Mouse (Mus musculus) spleen, adult 2 months (tissue): ENCODE measurements around the gene Rab21. TPM values are rescaled to one million over a fixed set of nuclear protein-coding genes. Genes with fewer than 3 reads are reported as not detected.

Experiments used
- DNase-seq, 2 experiments: peaks; one replicate each; pipeline versions ENCODE4 v3.0.0 to v3.0.0-alpha.2; 2012 to 2021; ENCODE audit warnings: low spot score in 2 of 2, low read depth in 1 of 2
- H3K27ac ChIP-seq: fragments of 200-500 bp; 2 replicates; pipeline ENCODE4 v1.5.1; 2012; ENCODE audit warnings: low read length, inconsistent platforms; ENCODE audit not compliant: insufficient read depth
- H3K27me3 ChIP-seq: fragments of 200-500 bp; 2 replicates; pipeline ENCODE4 v1.6.1; 2012; ENCODE audit warnings: mild to moderate bottlenecking, moderate library complexity, low read length, inconsistent platforms; ENCODE audit not compliant: control insufficient read depth, insufficient read depth
- H3K36me3 ChIP-seq: fragments of 200-500 bp; 2 replicates; pipeline ENCODE4 v1.6.1; 2012; ENCODE audit warnings: mild to moderate bottlenecking, low read length, inconsistent platforms; ENCODE audit not compliant: control insufficient read depth, insufficient read depth
- H3K4me1 ChIP-seq: fragments of 200-500 bp; 2 replicates; pipeline ENCODE4 v1.6.1; 2011; ENCODE audit warnings: inconsistent platforms; ENCODE audit not compliant: control insufficient read depth, insufficient read depth, insufficient read length
- H3K4me3 ChIP-seq: fragments of 200-500 bp; 2 replicates; pipeline ENCODE4 v1.5.1; 2011; ENCODE audit warnings: mild to moderate bottlenecking, inconsistent platforms; ENCODE audit not compliant: insufficient read depth, insufficient read length; ENCODE audit errors: extremely low read depth
- CTCF ChIP-seq: fragments of 200-500 bp; IDR thresholded peaks from 2 replicates; pipeline ENCODE4 v1.5.1; 2011; ENCODE audit warnings: mild to moderate bottlenecking, inconsistent platforms; ENCODE audit not compliant: insufficient read depth, insufficient read length, insufficient replicate concordance; ENCODE audit errors: extremely low read depth
- POLR2A ChIP-seq: fragments of 200-500 bp; IDR thresholded peaks from 2 replicates; pipeline ENCODE4 v1.6.1; 2011; ENCODE audit warnings: low read depth, low read length, inconsistent platforms
- WGBS: fragments of 180-500 bp; shearing (Covaris S2); methylation state at CpG from one replicate; pipeline ENCODE4 v1.1.7; 2018; 5-methylcytosine and 5-hydroxymethylcytosine counted together
- polyA plus RNA-seq: library from polyadenylated mRNA; depleted of rRNA; stranded (reverse); fragments of >200 nt; gene quantifications from 2 replicates; pipeline ENCODE4 v1.2.3, GENCODE M21; 2012

Rab21 gene
- polyA plus RNA-seq, 1 experiment = 26.5 TPM

GRCm38 (mm10) chr10:115356106-115356505, 40.7 kb upstream of the Rab21 start:
- Histone ChIP-seq H3K4me1 (peaks cover 1% of the 10 kb centered on the region; the same call in 1 of the 2 replicates), H3K27ac (no peak overlapping the region), H3K36me3 (peaks cover 10% of the 10 kb centered on the region), H3K27me3 (no peaks in the 10 kb centered on the region; the same call in 1 of the 2 replicates), H3K4me3 (no peak overlapping the region)
- TF ChIP-seq CTCF (no peak), POLR2A (no peak)
- WGBS = 90% methylated on average over 6 of the region's 7 CpGs
- no peak for DNase-seq

- WGBS = 88% methylated on average over 6 of the region's 6 CpGs
- no peak for DNase-seq
- H3K36me3 ChIP-seq = peaks cover 10% of the 10 kb centered on the region
These were observed 39.6 kb upstream of the Rab21 start for GRCm38 (mm10) chr10:115355016-115355415.

GRCm38 (mm10) chr10:115354553-115354952, 39.2 kb upstream of the Rab21 start:
- no peak overlapping the region for H3K27ac ChIP-seq
- no peaks in the 10 kb centered on the region for H3K4me1 ChIP-seq
- TF ChIP-seq POLR2A = no peak
- no peak for TF ChIP-seq CTCF
- no peak for DNase-seq
- H3K4me3 ChIP-seq = no peak overlapping the region
- WGBS = 94% methylated on average over 6 of the region's 6 CpGs
- peaks cover 10% of the 10 kb centered on the region for H3K36me3 ChIP-seq
- no peaks in the 10 kb centered on the region; the same call in 1 of the 2 replicates for H3K27me3 ChIP-seq

More at GRCm38 (mm10) chr10:115355016-115355415, 39.6 kb upstream of the Rab21 start:
- H3K4me1 ChIP-seq = no peaks in the 10 kb centered on the region
- no peaks in the 10 kb centered on the region; the same call in 1 of the 2 replicates for H3K27me3 ChIP-seq
- TF ChIP-seq POLR2A (no peak), CTCF (no peak)
- no peak overlapping the region for H3K27ac ChIP-seq
- no peak overlapping the region for H3K4me3 ChIP-seq

GRCm38 (mm10) chr10:115350810-115351397, 35.5 kb upstream of the Rab21 start:
- Histone ChIP-seq H3K27me3 (no peaks in the 10 kb centered on the region; the same call in 1 of the 2 replicates), H3K36me3 (peaks cover 5% of the 10 kb centered on the region), H3K4me3 (no peak overlapping the region), H3K27ac (no peak overlapping the region), H3K4me1 (no peaks in the 10 kb centered on the region)
- WGBS = 84% methylated on average over 2 of the region's 2 CpGs
- DNase-seq = no peak
- no peak for TF ChIP-seq POLR2A
- TF ChIP-seq CTCF = no peak

GRCm38 (mm10) chr10:115349509-115349908, 34.1 kb upstream of the Rab21 start:
- 93% methylated on average over 7 of the region's 7 CpGs for WGBS
- peaks cover 5% of the 10 kb centered on the region for H3K36me3 ChIP-seq
- DNase-seq = no peak
- H3K4me1 ChIP-seq = no peaks in the 10 kb centered on the region
- no peak overlapping the region for H3K27ac ChIP-seq
- no peak overlapping the region for H3K4me3 ChIP-seq
- H3K27me3 ChIP-seq = no peaks in the 10 kb centered on the region
- no peak for TF ChIP-seq CTCF
- no peak for TF ChIP-seq POLR2A

GRCm38 (mm10) chr10:115349029-115349428, 33.6 kb upstream of the Rab21 start:
- no peak overlapping the region for H3K27ac ChIP-seq
- H3K36me3 ChIP-seq = peaks cover 5% of the 10 kb centered on the region
- TF ChIP-seq CTCF = no peak
- no peak for TF ChIP-seq POLR2A
- no peak for DNase-seq
- WGBS = 95% methylated on average over 10 of the region's 10 CpGs
- no peak overlapping the region for H3K4me3 ChIP-seq
- no peaks in the 10 kb centered on the region for H3K27me3 ChIP-seq
- H3K4me1 ChIP-seq = no peaks in the 10 kb centered on the region

GRCm38 (mm10) chr10:115348131-115348530, 32.7 kb upstream of the Rab21 start:
- TF ChIP-seq POLR2A = no peak
- no peak for TF ChIP-seq CTCF
- WGBS = 88% methylated on average over 6 of the region's 6 CpGs
- Histone ChIP-seq H3K36me3 (peaks cover 6% of the 10 kb centered on the region), H3K27me3 (no peaks in the 10 kb centered on the region), H3K4me3 (no peak overlapping the region), H3K4me1 (no peaks in the 10 kb centered on the region), H3K27ac (no peak overlapping the region)
- DNase-seq = no peak
